Mouse (Mus musculus): Measurements from ENCODE around the gene Nkx2-3. TPM values are rescaled to one million over a fixed set of nuclear protein-coding genes. Genes with fewer than 3 reads are reported as not detected.

The Nkx2-3 gene
- polyA plus RNA-seq, 1 experiment from 2014 or later = not detected

GRCm38 (mm10) chr19:43615571-43616414 is 3.7 kb downstream of the Nkx2-3 start:
- no peak for ATAC-seq (ENCODE audit: insufficient number of reproducible peaks, low FRiP score, low TSS enrichment, low read depth)
- peak overlapping the region; percentile 28 for H3K4me3 ChIP-seq
- no peaks in the 10 kb centered on the region for H3K9me3 ChIP-seq
- H3K4me2 ChIP-seq = peak overlapping the region; percentile 52
- H3K27me3 ChIP-seq = peaks cover 100% of the 10 kb centered on the region
- no peaks in the 10 kb centered on the region for H3K36me3 ChIP-seq
- H3K27ac ChIP-seq = no peak overlapping the region
- 1% methylated on average over 33 of the region's 34 CpGs for WGBS
- peaks cover 39% of the 10 kb centered on the region for H3K4me1 ChIP-seq
- no peak overlapping the region for H3K9ac ChIP-seq

- peak overlapping the region; percentile 40 for H3K4me2 ChIP-seq
- H3K9me3 ChIP-seq = no peaks in the 10 kb centered on the region
- H3K27me3 ChIP-seq = peaks cover 100% of the 10 kb centered on the region
- peak overlapping the region; percentile 28 for H3K4me3 ChIP-seq
- no peaks in the 10 kb centered on the region for H3K36me3 ChIP-seq
- H3K27ac ChIP-seq = no peak overlapping the region
- H3K9ac ChIP-seq = no peak overlapping the region
- H3K4me1 ChIP-seq = peaks cover 39% of the 10 kb centered on the region
- ATAC-seq (ENCODE audit: insufficient number of reproducible peaks, low FRiP score, low TSS enrichment, low read depth) = no peak
- WGBS = 1% methylated on average over 35 of the region's 35 CpGs
Measured at GRCm38 (mm10) chr19:43616415-43616861, 4.3 kb downstream of the Nkx2-3 start.

GRCm38 (mm10) chr19:43616889-43617288 is 4.8 kb downstream of the Nkx2-3 start:
- H3K36me3 ChIP-seq = no peaks in the 10 kb centered on the region
- 1% methylated on average over 12 of the region's 12 CpGs for WGBS
- H3K4me3 ChIP-seq = peak overlapping the region; percentile 28; the same call in 1 of the 2 replicates
- H3K4me1 ChIP-seq = peaks cover 38% of the 10 kb centered on the region
- no peak overlapping the region for H3K27ac ChIP-seq
- peaks cover 100% of the 10 kb centered on the region for H3K27me3 ChIP-seq
- no peak overlapping the region for H3K4me2 ChIP-seq
- ATAC-seq (ENCODE audit: insufficient number of reproducible peaks, low FRiP score, low TSS enrichment, low read depth) = no peak
- no peak overlapping the region for H3K9ac ChIP-seq
- no peaks in the 10 kb centered on the region for H3K9me3 ChIP-seq

GRCm38 (mm10) chr19:43617761-43618349 is 5.7 kb downstream of the Nkx2-3 start:
- peaks cover 28% of the 10 kb centered on the region for H3K4me1 ChIP-seq
- no peak for ATAC-seq (ENCODE audit: insufficient number of reproducible peaks, low FRiP score, low TSS enrichment, low read depth)
- H3K27ac ChIP-seq = no peak overlapping the region
- H3K4me2 ChIP-seq = no peak overlapping the region
- no peak overlapping the region for H3K9ac ChIP-seq
- 25% methylated on average over 10 of the region's 10 CpGs for WGBS
- H3K27me3 ChIP-seq = peaks cover 100% of the 10 kb centered on the region
- no peaks in the 10 kb centered on the region for H3K36me3 ChIP-seq
- no peak overlapping the region for H3K4me3 ChIP-seq
- H3K9me3 ChIP-seq = no peaks in the 10 kb centered on the region

- H3K4me3 ChIP-seq = no peak overlapping the region
- peaks cover 24% of the 10 kb centered on the region for H3K4me1 ChIP-seq
- peaks cover 100% of the 10 kb centered on the region for H3K27me3 ChIP-seq
- H3K36me3 ChIP-seq = no peaks in the 10 kb centered on the region
- no peak overlapping the region for H3K9ac ChIP-seq
- no peak overlapping the region for H3K27ac ChIP-seq
- no peak overlapping the region for H3K4me2 ChIP-seq
- no peaks in the 10 kb centered on the region for H3K9me3 ChIP-seq
- 2% methylated on average over 5 of the region's 5 CpGs for WGBS
- no peak for ATAC-seq (ENCODE audit: insufficient number of reproducible peaks, low FRiP score, low TSS enrichment, low read depth)
Measured at GRCm38 (mm10) chr19:43618505-43619030, 6.4 kb downstream of the Nkx2-3 start.

- H3K4me2 ChIP-seq = no peak overlapping the region
- H3K27ac ChIP-seq = no peak overlapping the region
- WGBS = 6% methylated on average over 18 of the region's 18 CpGs
- ATAC-seq (ENCODE audit: insufficient number of reproducible peaks, low FRiP score, low TSS enrichment, low read depth) = no peak
- H3K27me3 ChIP-seq = peaks cover 98% of the 10 kb centered on the region
- no peaks in the 10 kb centered on the region for H3K36me3 ChIP-seq
- peaks cover 14% of the 10 kb centered on the region for H3K4me1 ChIP-seq
- no peak overlapping the region for H3K9ac ChIP-seq
- H3K4me3 ChIP-seq = no peak overlapping the region
- H3K9me3 ChIP-seq = no peaks in the 10 kb centered on the region
Measured at GRCm38 (mm10) chr19:43619916-43620479, 7.9 kb downstream of the Nkx2-3 start.

GRCm38 (mm10) chr19:43623913-43624312 is 11.8 kb downstream of the Nkx2-3 start:
- Histone ChIP-seq H3K9ac (no peak overlapping the region), H3K9me3 (no peaks in the 10 kb centered on the region), H3K4me2 (no peak overlapping the region), H3K36me3 (no peaks in the 10 kb centered on the region), H3K4me3 (no peak overlapping the region), H3K27me3 (peaks cover 64% of the 10 kb centered on the region), H3K27ac (no peak overlapping the region), H3K4me1 (no peaks in the 10 kb centered on the region)
- 52% methylated on average over 4 of the region's 4 CpGs for WGBS
- no peak for ATAC-seq (ENCODE audit: insufficient number of reproducible peaks, low FRiP score, low TSS enrichment, low read depth)

- Histone ChIP-seq H3K9ac (no peak overlapping the region), H3K4me1 (no peaks in the 10 kb centered on the region), H3K4me2 (no peak overlapping the region), H3K4me3 (no peak overlapping the region), H3K36me3 (no peaks in the 10 kb centered on the region), H3K27me3 (peaks cover 55% of the 10 kb centered on the region), H3K27ac (no peak overlapping the region), H3K9me3 (no peaks in the 10 kb centered on the region)
- no peak for ATAC-seq (ENCODE audit: insufficient number of reproducible peaks, low FRiP score, low TSS enrichment, low read depth)
- 24% methylated on average over 3 of the region's 3 CpGs for WGBS
Measured at GRCm38 (mm10) chr19:43626160-43626559, 14.0 kb downstream of the Nkx2-3 start.

- Histone ChIP-seq H3K9me3 (no peaks in the 10 kb centered on the region), H3K4me2 (no peak overlapping the region), H3K4me3 (no peak overlapping the region), H3K36me3 (no peaks in the 10 kb centered on the region), H3K9ac (no peak overlapping the region), H3K27me3 (peaks cover 44% of the 10 kb centered on the region), H3K4me1 (no peaks in the 10 kb centered on the region), H3K27ac (no peak overlapping the region)
- no peak for ATAC-seq (ENCODE audit: insufficient number of reproducible peaks, low FRiP score, low TSS enrichment, low read depth)
- 88% methylated on average over 3 of the region's 3 CpGs for WGBS
Measured at GRCm38 (mm10) chr19:43627345-43627744, 15.2 kb downstream of the Nkx2-3 start.

- Histone ChIP-seq H3K9ac (no peak overlapping the region), H3K4me3 (no peak overlapping the region), H3K36me3 (no peaks in the 10 kb centered on the region), H3K27ac (no peak overlapping the region), H3K9me3 (no peaks in the 10 kb centered on the region), H3K4me2 (no peak overlapping the region), H3K4me1 (no peaks in the 10 kb centered on the region), H3K27me3 (peaks cover 26% of the 10 kb centered on the region)
- ATAC-seq (ENCODE audit: insufficient number of reproducible peaks, low FRiP score, low TSS enrichment, low read depth) = no peak
- WGBS = 30% methylated on average over 4 of the region's 4 CpGs
Measured at GRCm38 (mm10) chr19:43629088-43629487, 17.0 kb downstream of the Nkx2-3 start.

- no peak overlapping the region for H3K27ac ChIP-seq
- H3K27me3 ChIP-seq = peaks cover 19% of the 10 kb centered on the region
- 30% methylated on average over 11 of the region's 12 CpGs for WGBS
- H3K9ac ChIP-seq = no peak overlapping the region
- ATAC-seq (ENCODE audit: insufficient number of reproducible peaks, low FRiP score, low TSS enrichment, low read depth) = no peak
- no peak overlapping the region for H3K4me3 ChIP-seq
- H3K36me3 ChIP-seq = no peaks in the 10 kb centered on the region
- H3K4me2 ChIP-seq = no peak overlapping the region
- H3K4me1 ChIP-seq = no peaks in the 10 kb centered on the region
- no peaks in the 10 kb centered on the region for H3K9me3 ChIP-seq
Measured at GRCm38 (mm10) chr19:43630466-43631251, 18.5 kb downstream of the Nkx2-3 start.

Measured in limb, embryonic 15.5 days (tissue).